Mouse (Mus musculus): Measurements from ENCODE around the gene Defb28. TPM values are rescaled to one million over a fixed set of nuclear protein-coding genes. Genes with fewer than 3 reads are reported as not detected.

Gene Defb28
- polyA plus RNA-seq, 1 experiment from 2014 or later: not detected

- WGBS: 72% methylated on average over 6 of the region's 6 CpGs
- Histone ChIP-seq H3K4me3 (ENCODE audit: low read depth, low read length) (no peak overlapping the region), H3K27ac (ENCODE audit: low read depth) (no peak overlapping the region), H3K27me3 (replicated peaks; ENCODE audit: control insufficient read depth, insufficient read depth, low read length) (no peaks in the 10 kb centered on the region), H3K4me1 (replicated peaks; ENCODE audit: control insufficient read depth, insufficient read depth, low read length) (no peaks in the 10 kb centered on the region), H3K36me3 (ENCODE audit: control insufficient read depth, insufficient read depth, low read length) (no peaks in the 10 kb centered on the region), H3K9ac (ENCODE audit: low read length) (no peak overlapping the region), H3K4me2 (ENCODE audit: low read length) (no peak overlapping the region), H3K9me3 (ENCODE audit: control insufficient read depth, low read length) (no peaks in the 10 kb centered on the region)
- no peak for DNase-seq (ENCODE audit: low spot score)
- no peak for ATAC-seq (replicated peaks; ENCODE audit: low FRiP score, low TSS enrichment, low read depth)
Observed at GRCm38 (mm10) chr2:152498020-152498419, 20.0 kb upstream of the Defb28 start.

- no peak overlapping the region for H3K9ac ChIP-seq (ENCODE audit: low read length)
- 72% methylated on average over 7 of the region's 7 CpGs for WGBS
- no peaks in the 10 kb centered on the region for H3K27me3 ChIP-seq (replicated peaks; ENCODE audit: control insufficient read depth, insufficient read depth, low read length)
- no peak overlapping the region for H3K4me2 ChIP-seq (ENCODE audit: low read length)
- DNase-seq (ENCODE audit: low spot score) (no peak), ATAC-seq (replicated peaks; ENCODE audit: low FRiP score, low TSS enrichment, low read depth) (no peak)
- H3K36me3 ChIP-seq (ENCODE audit: control insufficient read depth, insufficient read depth, low read length): no peaks in the 10 kb centered on the region
- H3K27ac ChIP-seq (ENCODE audit: low read depth): no peak overlapping the region
- no peaks in the 10 kb centered on the region for H3K9me3 ChIP-seq (ENCODE audit: control insufficient read depth, low read length)
- H3K4me3 ChIP-seq (ENCODE audit: low read depth, low read length): no peak overlapping the region
- no peaks in the 10 kb centered on the region for H3K4me1 ChIP-seq (replicated peaks; ENCODE audit: control insufficient read depth, insufficient read depth, low read length)
Observed at GRCm38 (mm10) chr2:152500204-152500862, 17.7 kb upstream of the Defb28 start.

- ATAC-seq (replicated peaks; ENCODE audit: low FRiP score, low TSS enrichment, low read depth) (no peak), DNase-seq (ENCODE audit: low spot score) (no peak)
- no peak overlapping the region for H3K4me3 ChIP-seq (ENCODE audit: low read depth, low read length)
- no peak overlapping the region for H3K4me2 ChIP-seq (ENCODE audit: low read length)
- H3K27ac ChIP-seq (ENCODE audit: low read depth): no peak overlapping the region
- no peak overlapping the region for H3K9ac ChIP-seq (ENCODE audit: low read length)
- 75% methylated on average over 6 of the region's 6 CpGs for WGBS
- no peaks in the 10 kb centered on the region for H3K4me1 ChIP-seq (replicated peaks; ENCODE audit: control insufficient read depth, insufficient read depth, low read length)
- H3K36me3 ChIP-seq (ENCODE audit: control insufficient read depth, insufficient read depth, low read length): no peaks in the 10 kb centered on the region
- H3K27me3 ChIP-seq (replicated peaks; ENCODE audit: control insufficient read depth, insufficient read depth, low read length): no peaks in the 10 kb centered on the region
- H3K9me3 ChIP-seq (ENCODE audit: control insufficient read depth, low read length): no peaks in the 10 kb centered on the region
Observed at GRCm38 (mm10) chr2:152500863-152501229, 17.2 kb upstream of the Defb28 start.

GRCm38 (mm10) chr2:152503950-152504349 is 14.1 kb upstream of the Defb28 start:
- H3K36me3 ChIP-seq (ENCODE audit: control insufficient read depth, insufficient read depth, low read length): no peaks in the 10 kb centered on the region
- no peak overlapping the region for H3K4me3 ChIP-seq (ENCODE audit: low read depth, low read length)
- no peaks in the 10 kb centered on the region for H3K4me1 ChIP-seq (replicated peaks; ENCODE audit: control insufficient read depth, insufficient read depth, low read length)
- ATAC-seq (replicated peaks; ENCODE audit: low FRiP score, low TSS enrichment, low read depth) (no peak), DNase-seq (ENCODE audit: low spot score) (no peak)
- no peaks in the 10 kb centered on the region for H3K9me3 ChIP-seq (ENCODE audit: control insufficient read depth, low read length)
- H3K9ac ChIP-seq (ENCODE audit: low read length): no peak overlapping the region
- 91% methylated on average over 2 of the region's 2 CpGs for WGBS
- H3K27me3 ChIP-seq (replicated peaks; ENCODE audit: control insufficient read depth, insufficient read depth, low read length): no peaks in the 10 kb centered on the region
- no peak overlapping the region for H3K4me2 ChIP-seq (ENCODE audit: low read length)
- no peak overlapping the region for H3K27ac ChIP-seq (ENCODE audit: low read depth)

GRCm38 (mm10) chr2:152511592-152511991 is 6.5 kb upstream of the Defb28 start, which contains the start of gene Defb26:
Gene Defb26, minus strand, starts transcription at chr2:152511692.
- DNase-seq (ENCODE audit: low spot score) (no peak), ATAC-seq (replicated peaks; ENCODE audit: low FRiP score, low TSS enrichment, low read depth) (no peak)
- 79% methylated on average over 1 of the region's 1 CpGs for WGBS
- no peak within 1 kb of the TSS for H3K9ac ChIP-seq (ENCODE audit: low read length)
- H3K4me1 ChIP-seq (replicated peaks; ENCODE audit: control insufficient read depth, insufficient read depth, low read length): no peaks in the 10 kb centered on the region
- H3K4me2 ChIP-seq (ENCODE audit: low read length): no peak within 1 kb of the TSS
- no peak within 1 kb of the TSS for H3K27ac ChIP-seq (ENCODE audit: low read depth)
- no peaks in the 10 kb centered on the region for H3K9me3 ChIP-seq (ENCODE audit: control insufficient read depth, low read length)
- H3K36me3 ChIP-seq (ENCODE audit: control insufficient read depth, insufficient read depth, low read length): no peaks in the 10 kb centered on the region
- H3K27me3 ChIP-seq (replicated peaks; ENCODE audit: control insufficient read depth, insufficient read depth, low read length): no peaks in the 10 kb centered on the region
- H3K4me3 ChIP-seq (ENCODE audit: low read depth, low read length): no peak within 1 kb of the TSS

GRCm38 (mm10) chr2:152516084-152516483 is 2.0 kb upstream of the Defb28 start:
- H3K9ac ChIP-seq (ENCODE audit: low read length): no peak overlapping the region
- H3K4me2 ChIP-seq (ENCODE audit: low read length): no peak overlapping the region
- 57% methylated on average over 4 of the region's 4 CpGs for WGBS
- no peaks in the 10 kb centered on the region for H3K9me3 ChIP-seq (ENCODE audit: control insufficient read depth, low read length)
- ATAC-seq (replicated peaks; ENCODE audit: low FRiP score, low TSS enrichment, low read depth): no peak
- H3K27me3 ChIP-seq (replicated peaks; ENCODE audit: control insufficient read depth, insufficient read depth, low read length): no peaks in the 10 kb centered on the region
- H3K4me3 ChIP-seq (ENCODE audit: low read depth, low read length): no peak overlapping the region
- DNase-seq (ENCODE audit: low spot score): no peak
- H3K4me1 ChIP-seq (replicated peaks; ENCODE audit: control insufficient read depth, insufficient read depth, low read length): no peaks in the 10 kb centered on the region
- H3K27ac ChIP-seq (ENCODE audit: low read depth): no peak overlapping the region
- no peaks in the 10 kb centered on the region for H3K36me3 ChIP-seq (ENCODE audit: control insufficient read depth, insufficient read depth, low read length)

- DNase-seq (ENCODE audit: low spot score) (no peak), ATAC-seq (replicated peaks; ENCODE audit: low FRiP score, low TSS enrichment, low read depth) (no peak)
- no peak within 1 kb of the TSS for H3K27ac ChIP-seq (ENCODE audit: low read depth)
Observed at GRCm38 (mm10) chr2:152539944-152540710, 22.1 kb downstream of the Defb28 start, which contains the start of gene Defb29. Gene Defb29, minus strand, starts transcription at chr2:152540098.

GRCm38 (mm10) chr2:152541979-152542378 is 23.9 kb downstream of the Defb28 start:
- no peaks in the 10 kb centered on the region for H3K27me3 ChIP-seq (replicated peaks; ENCODE audit: control insufficient read depth, insufficient read depth, low read length)
- 86% methylated on average over 9 of the region's 9 CpGs for WGBS
- H3K27ac ChIP-seq (ENCODE audit: low read depth): no peak overlapping the region

More at GRCm38 (mm10) chr2:152539944-152540710, 22.1 kb downstream of the Defb28 start, which contains the start of gene Defb29:
- Histone ChIP-seq H3K4me1 (replicated peaks; ENCODE audit: control insufficient read depth, insufficient read depth, low read length) (no peaks in the 10 kb centered on the region), H3K9me3 (ENCODE audit: control insufficient read depth, low read length) (no peaks in the 10 kb centered on the region), H3K4me3 (ENCODE audit: low read depth, low read length) (no peak within 1 kb of the TSS), H3K36me3 (ENCODE audit: control insufficient read depth, insufficient read depth, low read length) (no peaks in the 10 kb centered on the region), H3K9ac (ENCODE audit: low read length) (no peak within 1 kb of the TSS), H3K27me3 (replicated peaks; ENCODE audit: control insufficient read depth, insufficient read depth, low read length) (no peaks in the 10 kb centered on the region), H3K4me2 (ENCODE audit: low read length) (no peak within 1 kb of the TSS)
- WGBS: 43% methylated on average over 13 of the region's 13 CpGs

More at GRCm38 (mm10) chr2:152541979-152542378, 23.9 kb downstream of the Defb28 start:
- no peaks in the 10 kb centered on the region for H3K9me3 ChIP-seq (ENCODE audit: control insufficient read depth, low read length)
- H3K4me1 ChIP-seq (replicated peaks; ENCODE audit: control insufficient read depth, insufficient read depth, low read length): no peaks in the 10 kb centered on the region
- H3K9ac ChIP-seq (ENCODE audit: low read length): no peak overlapping the region
- ATAC-seq (replicated peaks; ENCODE audit: low FRiP score, low TSS enrichment, low read depth) (no peak), DNase-seq (ENCODE audit: low spot score) (no peak)
- no peaks in the 10 kb centered on the region for H3K36me3 ChIP-seq (ENCODE audit: control insufficient read depth, insufficient read depth, low read length)
- no peak overlapping the region for H3K4me3 ChIP-seq (ENCODE audit: low read depth, low read length)
- H3K4me2 ChIP-seq (ENCODE audit: low read length): no peak overlapping the region

Data from intestine, embryonic 14.5 days (tissue).